Mouse (Mus musculus) brain, embryonic 14.5 days (tissue): ENCODE results near the gene Lemd2. TPM values are rescaled to one million over a fixed set of nuclear protein-coding genes. Genes with fewer than 3 reads are reported as not detected.

Experiments
- DNase-seq: peaks from one replicate; pipeline ENCODE4 v3.0.0-alpha.2; 2011; ENCODE audit warnings: low read depth
- CTCF ChIP-seq: fragments of 200-500 bp; IDR thresholded peaks from 2 replicates; pipeline ENCODE4 v1.5.1; 2012; ENCODE audit warnings: inconsistent platforms, mild to moderate bottlenecking, moderate library complexity, borderline replicate concordance; ENCODE audit not compliant: insufficient read depth, insufficient read length; ENCODE audit errors: extremely low read depth
- POLR2A ChIP-seq: fragments of 200-500 bp; IDR thresholded peaks from 2 replicates; pipeline ENCODE4 v1.6.1; 2012; ENCODE audit warnings: mild to moderate bottlenecking, inconsistent platforms, borderline replicate concordance; ENCODE audit not compliant: poor library complexity, insufficient read depth, insufficient read length, severe bottlenecking; ENCODE audit errors: extremely low read depth
- polyA plus RNA-seq: library from polyadenylated mRNA; depleted of rRNA; stranded (reverse); fragments of >200 nt; gene quantifications from 2 replicates; pipeline ENCODE4 v1.2.3, GENCODE M21; 2012; rRNA removed

Lemd2 gene
- polyA plus RNA-seq: 117 and 154 TPM in 2 replicates

GRCm38 (mm10) chr17:27204075-27204909 is at the start of gene Lemd2:
Lemd2 (minus strand) TSS chr17:27204469.
- peak; percentile 96 for TF ChIP-seq POLR2A
- no peak for TF ChIP-seq CTCF
- DNase-seq: peak; percentile 98

GRCm38 (mm10) chr17:27251150-27251549 is 46.9 kb upstream of the Lemd2 start:
- DNase-seq: no peak
- no peak for TF ChIP-seq POLR2A
- no peak for TF ChIP-seq CTCF

GRCm38 (mm10) chr17:27250461-27250860 is 46.2 kb upstream of the Lemd2 start:
- no peak for DNase-seq

GRCm38 (mm10) chr17:27249073-27249472 is 44.8 kb upstream of the Lemd2 start:
- TF ChIP-seq CTCF: no peak
- no peak for TF ChIP-seq POLR2A
- DNase-seq: no peak

More at GRCm38 (mm10) chr17:27250461-27250860, 46.2 kb upstream of the Lemd2 start:
- TF ChIP-seq CTCF (0 out of 2 replicates have a peak, but pooled peaks have one; percentile 22), POLR2A (no peak)

GRCm38 (mm10) chr17:27247680-27248386 is 43.6 kb upstream of the Lemd2 start:
- TF ChIP-seq CTCF: no peak
- no peak for TF ChIP-seq POLR2A
- no peak for DNase-seq

GRCm38 (mm10) chr17:27245851-27246381 is 41.6 kb upstream of the Lemd2 start:
- TF ChIP-seq POLR2A (no peak), CTCF (no peak)
- no peak for DNase-seq

GRCm38 (mm10) chr17:27244912-27245311 is 40.6 kb upstream of the Lemd2 start:
- DNase-seq: no peak
- no peak for TF ChIP-seq CTCF
- TF ChIP-seq POLR2A: no peak

GRCm38 (mm10) chr17:27242194-27243189 is 38.2 kb upstream of the Lemd2 start:
- no peak for TF ChIP-seq CTCF
- TF ChIP-seq POLR2A: no peak
- peak; percentile 93 for DNase-seq

- TF ChIP-seq CTCF (no peak), POLR2A (no peak)
- peak; percentile 93 for DNase-seq
Observed at GRCm38 (mm10) chr17:27240556-27241457, 36.5 kb upstream of the Lemd2 start.

GRCm38 (mm10) chr17:27239941-27240340 is 35.7 kb upstream of the Lemd2 start:
- no peak for DNase-seq
- TF ChIP-seq CTCF (no peak), POLR2A (no peak)

- TF ChIP-seq POLR2A: no peak
- TF ChIP-seq CTCF: no peak
- peak; percentile 65 for DNase-seq
Observed at GRCm38 (mm10) chr17:27238637-27239036, 34.4 kb upstream of the Lemd2 start.
